Mouse (Mus musculus) bone marrow macrophage, adult 2 months (primary cell): ENCODE results near the gene Adm2.

Source experiments
- CTCF ChIP-seq: IDR thresholded peaks from 2 replicates; pipeline ENCODE4 v1.5.1; 2012; ENCODE audit warnings: low read depth, mild to moderate bottlenecking, low read length, moderate library complexity
- POLR2A ChIP-seq: IDR thresholded peaks from 2 replicates; pipeline ENCODE4 v1.6.1; 2012; ENCODE audit warnings: mild to moderate bottlenecking, low read depth, low read length, borderline replicate concordance

- no peak for TF ChIP-seq CTCF
- TF ChIP-seq POLR2A = no peak
Observed at GRCm38 (mm10) chr15:89358784-89359183, 36.3 kb downstream of the Adm2 start.
